Mouse (Mus musculus) lung, adult 2 months (tissue): ENCODE data around the gene Serpina10. TPM values are rescaled to one million over a fixed set of nuclear protein-coding genes. Genes with fewer than 3 reads are reported as not detected.
A peak's percentile ranks its signal among the peaks of the same experiment; 100 is the strongest.

Source experiments
- DNase-seq: peaks from one replicate; pipeline ENCODE4 v3.0.0; 2022
- H3K4me1 ChIP-seq: fragments of 200-500 bp; 2 replicates; pipeline ENCODE4 v1.6.1; 2011; ENCODE audit warnings: low read length; ENCODE audit not compliant: control insufficient read depth, insufficient read depth
- H3K4me3 ChIP-seq: fragments of 200-500 bp; replicated peaks from 2 replicates; pipeline ENCODE3; 2011; ENCODE audit warnings: low read depth, mild to moderate bottlenecking, control low read depth, low read length; ENCODE audit errors: extremely low read depth
- CTCF ChIP-seq: fragments of 200-500 bp; IDR thresholded peaks from 2 replicates; pipeline ENCODE4 v1.5.1; 2011; ENCODE audit warnings: mild to moderate bottlenecking, low read length, control low read depth; ENCODE audit not compliant: insufficient read depth
- POLR2A ChIP-seq: fragments of 200-500 bp; IDR thresholded peaks from 2 replicates; pipeline ENCODE4 v1.6.1; 2011; ENCODE audit warnings: low read depth, mild to moderate bottlenecking, control low read depth, low read length, borderline replicate concordance; ENCODE audit errors: extremely low read depth
- WGBS: fragments of 180-500 bp; shearing (Covaris S2); methylation state at CpG from one replicate; pipeline ENCODE4 v1.1.7; 2018; 5-methylcytosine and 5-hydroxymethylcytosine counted together
- polyA plus RNA-seq: library from polyadenylated mRNA; depleted of rRNA; stranded (reverse); fragments of >200 nt; gene quantifications from 2 replicates; pipeline ENCODE4 v1.2.3, GENCODE M21; 2012; rRNA removed

Gene Serpina10
- polyA plus RNA-seq, 1 experiment = 0.22 TPM

DNA sequence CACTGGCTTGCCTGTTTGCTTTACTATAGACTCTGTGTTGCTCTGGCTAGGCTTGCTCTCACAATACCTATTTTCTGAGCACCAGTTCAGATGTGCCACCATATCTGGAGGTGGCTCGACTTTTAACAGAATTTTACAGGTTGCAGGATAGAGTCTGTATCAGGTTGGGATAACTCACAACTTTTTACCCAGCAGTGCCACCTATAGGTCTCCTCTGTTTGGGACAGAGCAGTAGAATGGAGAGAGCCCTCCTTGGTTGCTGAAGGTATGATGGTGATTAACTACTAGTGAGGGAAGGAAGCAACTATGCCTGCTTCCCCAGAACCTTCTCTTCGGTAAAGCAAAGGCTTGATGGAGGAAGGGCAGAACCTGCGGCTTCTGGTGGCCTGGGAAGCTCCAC, 64.1 kb downstream of the Serpina10 start:
- no peak for DNase-seq
- H3K4me1 ChIP-seq = no peaks in the 10 kb centered on the region
- TF ChIP-seq POLR2A (no peak), CTCF (0 out of 2 replicates have a peak, but pooled peaks have one; percentile 0)
- no peak overlapping the region for H3K4me3 ChIP-seq
- 59% methylated on average over 3 of the region's 3 CpGs for WGBS

- Histone ChIP-seq H3K4me1 (no peaks in the 10 kb centered on the region; the same call in 1 of the 2 replicates), H3K4me3 (no peak overlapping the region)
- no peak for TF ChIP-seq POLR2A
- no peak for TF ChIP-seq CTCF
- no peak for DNase-seq
- 60% methylated on average over 7 of the region's 7 CpGs for WGBS
These were observed 66.1 kb downstream of the Serpina10 start for GRCm38 (mm10) chr12:103565151-103565550.

Other genes with a start within 250 kb of the Serpina10 start
- 5.0 and 10.4 TPM in 2 replicates for gene Otub2, start 242.8 kb downstream of the Serpina10 start, polyA plus RNA-seq
- 0.96 and 1.2 TPM in 2 replicates for gene 9330161L09Rik, start 223.6 kb downstream of the Serpina10 start, polyA plus RNA-seq
- gene Ddx24, start 205.6 kb downstream of the Serpina10 start, polyA plus RNA-seq = 33.4 and 35.6 TPM in 2 replicates
- 339 and 380 TPM in 2 replicates for gene Ifi27, start 197.2 kb downstream of the Serpina10 start, polyA plus RNA-seq
- 319 and 789 TPM in 2 replicates for gene Ifi27l2a, start 187.8 kb downstream of the Serpina10 start, polyA plus RNA-seq
- gene Ifi27l2b, start 174.2 kb downstream of the Serpina10 start, polyA plus RNA-seq = 0.11 and 0.34 TPM in 2 replicates
- 3.1 and 4.3 TPM in 2 replicates for gene Ppp4r4, start 99.2 kb downstream of the Serpina10 start, polyA plus RNA-seq
- 0.07 TPM in 1 of 2 replicates, not detected in the other for gene Serpina6, start 25.8 kb upstream of the Serpina10 start, polyA plus RNA-seq
- not detected in 2 replicates for gene Serpina16, start 44.7 kb upstream of the Serpina10 start, polyA plus RNA-seq
- gene Serpina1f, start 64.1 kb upstream of the Serpina10 start, polyA plus RNA-seq = not detected in 2 replicates
- 0.91 and 2.6 TPM in 2 replicates for gene Serpina1d, start 142.1 kb upstream of the Serpina10 start, polyA plus RNA-seq
- gene Serpina1b, start 198.9 kb upstream of the Serpina10 start, polyA plus RNA-seq = 1.1 and 5.0 TPM in 2 replicates
- 0.75 and 2.3 TPM in 2 replicates for gene Serpina1a, start 232.1 kb upstream of the Serpina10 start, polyA plus RNA-seq